Mouse (Mus musculus): ENCODE measurements around the gene Trim60. TPM values are rescaled to one million over a fixed set of nuclear protein-coding genes. Genes with fewer than 3 reads are reported as not detected.

Gene Trim60
- total RNA-seq, 2 experiments from 2014 or later = not detected

DNA sequence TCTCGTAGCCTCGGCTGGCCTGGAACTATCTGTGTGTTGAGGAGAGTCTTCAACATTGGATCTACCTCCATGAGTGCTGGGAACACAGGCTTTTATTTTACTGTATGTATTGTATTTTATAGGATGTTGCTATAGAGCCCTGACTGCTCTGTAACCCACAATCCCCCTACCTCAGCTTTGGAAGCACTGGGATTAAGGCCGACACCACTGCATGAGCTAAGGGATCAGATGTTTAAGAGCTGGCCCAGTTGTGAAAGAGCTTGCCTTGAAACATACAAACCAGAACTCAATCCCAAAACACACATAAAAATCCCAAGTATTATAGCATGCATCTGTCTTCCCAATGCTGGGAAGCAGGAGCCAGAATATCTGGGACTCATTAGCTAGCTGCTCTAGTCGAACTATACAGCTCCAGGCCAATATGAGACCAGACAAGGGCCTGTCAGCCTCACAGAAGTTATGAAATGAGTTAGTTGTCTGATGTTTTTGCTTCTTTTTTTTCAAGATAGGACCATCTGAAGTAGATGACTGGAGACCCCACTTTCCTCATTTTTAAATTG, 19.5 kb downstream of the Trim60 start:
- intact Hi-C loops (cut with DNase I) = no loop called here
- DNase-seq = no peak

DNA sequence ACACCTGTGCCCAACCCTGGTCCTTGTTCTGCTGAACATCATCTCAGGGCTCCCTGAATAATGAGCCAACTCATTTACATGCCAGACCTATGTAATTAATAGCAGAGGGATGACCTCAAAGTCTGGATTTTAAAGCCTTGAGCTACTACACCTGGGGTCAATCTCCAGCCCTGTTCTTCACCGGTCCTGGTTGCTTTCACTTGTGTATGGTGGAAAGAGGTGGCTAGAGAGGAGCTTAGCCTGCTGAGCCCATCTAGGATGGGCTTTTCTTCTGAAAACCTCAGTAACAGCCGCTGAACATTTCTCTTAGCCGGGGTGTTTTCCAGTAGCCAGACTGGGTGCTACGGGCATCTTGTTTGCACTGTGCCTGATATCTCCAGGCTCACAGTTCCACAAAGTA, 30.7 kb downstream of the Trim60 start, which contains the start of gene Trim75:
Gene Trim75, minus strand, starts transcription at position 101 of the 400 bp plus-strand sequence.
- intact Hi-C loops (cut with DNase I) = no loop called here

DNA sequence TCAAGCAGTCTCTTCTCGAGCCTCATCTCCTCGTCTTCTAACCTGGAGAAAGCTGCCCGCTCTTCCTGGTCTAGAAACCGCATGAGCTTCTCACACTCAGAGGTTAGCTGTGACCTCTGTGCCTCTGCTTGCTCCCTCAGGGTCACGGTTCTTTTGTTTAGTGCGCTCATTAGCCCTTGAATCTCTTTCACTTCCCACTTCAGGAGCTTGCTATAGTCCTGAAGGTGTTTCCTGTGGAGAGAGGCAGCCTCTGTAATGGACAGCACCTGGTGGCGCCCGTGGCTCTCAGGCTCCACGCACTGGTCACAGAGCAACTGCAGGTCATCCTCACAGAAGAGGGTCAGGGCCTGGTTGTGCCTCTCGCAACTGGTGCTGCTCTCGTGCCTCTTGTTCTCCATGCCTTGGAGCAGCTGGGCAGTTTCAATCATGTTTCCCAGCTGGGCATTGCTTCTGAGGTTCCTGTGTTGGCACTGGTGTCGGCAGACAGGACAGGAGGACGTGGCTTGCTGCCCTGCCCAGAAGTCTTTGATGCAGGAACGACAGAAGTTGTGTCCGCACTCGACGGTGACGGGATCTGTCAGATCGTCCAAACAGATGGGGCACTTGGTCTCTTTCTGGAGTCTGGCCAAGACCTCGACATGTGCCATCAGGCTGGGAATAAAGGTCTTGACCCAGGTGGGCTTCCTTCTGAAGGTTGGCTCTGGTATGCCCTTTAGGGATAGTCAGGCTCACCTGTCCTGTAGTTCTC, 35.1 kb downstream of the Trim60 start:
- intact Hi-C loops (cut with DNase I) = no loop called here
- no peak for DNase-seq

More for the DNA sequence above, 30.7 kb downstream of the Trim60 start, which contains the start of gene Trim75:
- DNase-seq = no peak

DNA sequence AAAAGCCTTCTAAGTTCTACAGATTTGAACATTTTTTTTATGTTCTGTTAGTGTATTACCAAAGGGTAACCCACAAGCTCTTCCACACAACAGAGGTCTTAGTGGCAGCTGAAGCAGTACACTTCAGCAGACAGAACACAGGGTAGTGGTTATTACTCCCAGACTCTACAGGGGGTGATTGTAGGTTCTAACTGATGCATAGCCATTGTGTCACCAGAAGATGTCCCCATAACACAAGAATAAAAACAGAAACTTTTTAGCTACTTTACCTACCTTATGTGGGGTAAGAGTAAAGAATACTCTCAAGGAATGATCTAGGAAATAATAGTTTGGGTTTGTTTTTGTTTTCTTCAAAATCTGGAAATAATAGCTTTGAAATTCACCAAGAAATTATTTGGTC, 55.5 kb downstream of the Trim60 start:
- no peak for DNase-seq
- intact Hi-C loops (cut with DNase I) = loop anchor here (1.0 kb wide), 1 partner anchor 147 kb away; no protein-coding TSS in a partner anchor

DNA sequence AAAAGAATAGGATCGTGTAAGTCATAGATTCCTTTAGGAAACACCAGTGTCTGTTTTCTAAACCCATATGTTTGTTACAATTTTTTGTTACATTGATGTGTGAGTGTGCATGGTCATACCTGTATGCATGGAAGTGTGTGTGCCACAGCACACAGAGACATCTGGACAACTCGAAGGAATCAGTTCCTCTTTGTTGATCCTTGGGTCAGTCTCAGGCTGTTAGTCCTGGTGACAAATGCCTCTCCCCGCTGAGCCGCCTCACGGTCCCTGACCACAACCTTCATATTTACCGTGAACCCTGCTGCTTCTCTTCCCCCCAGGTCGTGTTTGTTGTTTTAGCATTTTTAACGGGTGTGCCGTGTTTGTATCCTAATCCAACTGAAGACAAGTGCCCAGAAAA, 59.4 kb downstream of the Trim60 start:
- intact Hi-C loops (cut with DNase I) = no loop called here
- no peak for DNase-seq

DNA sequence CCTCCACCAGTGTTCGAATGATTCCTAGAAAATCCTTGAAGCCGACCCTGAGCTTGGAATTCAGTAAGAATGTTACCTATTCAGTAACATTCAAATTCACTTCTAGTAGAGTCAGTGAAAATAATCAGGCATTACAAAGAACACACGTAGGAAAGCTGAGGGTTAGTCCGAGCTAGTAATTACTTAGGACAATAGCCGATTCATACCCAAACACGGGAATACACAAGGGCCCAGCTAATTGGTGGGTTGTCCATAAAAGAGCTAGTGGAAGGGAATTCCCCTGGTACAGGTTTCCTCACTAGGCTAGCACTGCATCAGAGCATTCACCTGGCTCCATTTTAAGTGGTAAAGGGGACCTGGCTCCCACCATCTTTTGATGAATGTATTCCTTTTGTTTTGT, 66.3 kb downstream of the Trim60 start:
- intact Hi-C loops (cut with DNase I) = no loop called here
- no peak for DNase-seq

Other genes with a start within 250 kb of the Trim60 start
- gene Klhl2, start 168.6 kb downstream of the Trim60 start, total RNA-seq (2021) = 10 to 100 TPM; 13.7 to 13.9 TPM
- 10 to 100 TPM; 21.5 to 22.2 TPM for gene Tmem192, start 71.4 kb downstream of the Trim60 start, total RNA-seq (2021)
- gene Trim75, start 30.8 kb downstream of the Trim60 start, total RNA-seq (2021) = not detected
- not detected for gene Trim61, start 61 bp downstream of the Trim60 start, total RNA-seq (2021)
- under 1 TPM; 0.35 to 0.45 TPM for gene Apela, start 18.8 kb upstream of the Trim60 start, total RNA-seq (2021)
- not detected for gene Gm10663, start 56.4 kb upstream of the Trim60 start, total RNA-seq (2021)
- not detected for gene BC030870, start 111.0 kb upstream of the Trim60 start, total RNA-seq (2021)

All from heart, postnatal 10 days (tissue).